Mouse (Mus musculus) heart, adult 2 months (tissue): ENCODE measurements at regions not wholly inside any gene's neighbourhood (a gene's known extent, or its start where the extent isn't known, plus 50 kb on each side); places are given as distances from the start of the nearest gene placed in this dataset.

ENCODE experiments used
- DNase-seq, 2 experiments: peaks; one replicate each; pipeline ENCODE4 v3.0.0; 2021
- H3K27ac ChIP-seq: fragments of 200-600 bp; 2 replicates; pipeline ENCODE4 v1.8.1; 2022
- H3K27me3 ChIP-seq: fragments of 200-500 bp; 2 replicates; pipeline ENCODE4 v1.6.1; 2012; ENCODE audit warnings: mild to moderate bottlenecking, low read length, inconsistent platforms, mixed read lengths; ENCODE audit not compliant: control insufficient read depth, insufficient read depth
- H3K36me3 ChIP-seq: fragments of 200-500 bp; 2 replicates; pipeline ENCODE4 v1.6.1; 2012; ENCODE audit warnings: low read length, inconsistent platforms; ENCODE audit not compliant: control insufficient read depth, insufficient read depth
- H3K4me1 ChIP-seq: fragments of 200-500 bp; 2 replicates; pipeline ENCODE4 v1.6.1; 2011; ENCODE audit warnings: low read length; ENCODE audit not compliant: control insufficient read depth, insufficient read depth
- H3K4me3 ChIP-seq: fragments of 200-600 bp; 2 replicates; pipeline ENCODE4 v1.8.1; 2022
- H3K79me2 ChIP-seq: fragments of 200-500 bp; replicated peaks from 2 replicates; pipeline ENCODE4 v1.6.1; 2012; ENCODE audit warnings: mild to moderate bottlenecking, inconsistent platforms, low read length, moderate library complexity, mixed read lengths; ENCODE audit not compliant: control insufficient read depth, insufficient read depth
- H3K9ac ChIP-seq: fragments of 200-500 bp; 2 replicates; pipeline ENCODE4 v1.6.1; 2012; ENCODE audit warnings: low read depth, mild to moderate bottlenecking, control low read depth, inconsistent platforms, low read length, mixed read lengths
- CTCF ChIP-seq: fragments of 200-600 bp; IDR thresholded peaks from 2 replicates; pipeline ENCODE4 v1.8.1; 2022; ENCODE audit warnings: antibody characterized with exemption, mild to moderate bottlenecking, moderate library complexity
- EP300 ChIP-seq: fragments of 200-500 bp; IDR thresholded peaks from 2 replicates; pipeline ENCODE4 v1.6.1; 2011; ENCODE audit warnings: low read depth, low read length, control low read depth; ENCODE audit not compliant: insufficient read depth
- POLR2A ChIP-seq: fragments of 200-500 bp; IDR thresholded peaks from 2 replicates; pipeline ENCODE4 v1.6.1; 2011; ENCODE audit warnings: mild to moderate bottlenecking, low read depth, low read length, control low read depth; ENCODE audit not compliant: insufficient read depth
- WGBS: fragments of 180-500 bp; shearing (Covaris S2); methylation state at CpG from one replicate; pipeline ENCODE4 v1.1.7; 2018; 5-methylcytosine and 5-hydroxymethylcytosine counted together
- intact Hi-C: fragments of 180-260 bp; cut with DNase I; formaldehyde crosslinking; loops from one replicate; pipeline ENCODE4 v1.15.1; 2025

DNA sequence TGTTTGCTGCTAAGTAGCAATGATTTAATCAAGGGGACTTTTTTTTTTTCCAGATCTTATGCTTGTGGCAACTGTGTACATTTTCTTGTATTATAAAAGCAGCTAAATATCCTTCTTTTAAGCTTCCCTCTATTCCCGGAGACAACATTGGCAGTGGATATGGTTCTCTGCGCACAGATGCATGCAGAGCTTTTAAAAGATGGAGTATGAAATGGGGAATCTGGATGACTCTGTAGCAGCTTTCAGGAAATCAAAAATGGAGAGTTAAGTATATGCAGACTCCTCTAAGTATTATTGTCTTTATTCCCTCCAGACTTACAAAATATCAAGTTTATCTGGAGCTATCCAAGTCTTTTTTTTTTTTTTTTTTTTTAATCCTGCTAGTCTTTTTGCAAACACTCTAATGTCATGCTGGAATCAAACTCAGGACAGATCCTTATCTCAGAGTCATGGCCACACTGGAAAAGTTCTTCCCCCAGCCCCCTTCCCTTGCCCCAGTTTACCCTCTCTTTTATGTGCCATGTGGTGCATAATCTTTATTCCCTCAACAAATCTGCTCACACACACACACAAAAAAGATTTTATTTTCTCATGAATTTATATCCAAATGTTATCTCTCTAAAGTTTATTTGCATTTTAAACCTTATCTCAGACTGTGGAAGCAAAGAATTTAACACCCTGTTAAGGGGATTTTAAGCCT lies 1080.3 kb upstream of the Cdh6 start:
- Histone ChIP-seq H3K9ac (no peak overlapping the region), H3K4me1 (no peaks in the 10 kb centered on the region), H3K27me3 (no peaks in the 10 kb centered on the region), H3K36me3 (no peaks in the 10 kb centered on the region), H3K4me3 (no peak overlapping the region), H3K27ac (no peak overlapping the region), H3K79me2 (no peaks in the 10 kb centered on the region)
- no peak for DNase-seq
- 87% methylated on average over 2 of the region's 2 CpGs for WGBS
- TF ChIP-seq CTCF (no peak), POLR2A (no peak), EP300 (no peak)
- intact Hi-C loops = no loop called here

DNA sequence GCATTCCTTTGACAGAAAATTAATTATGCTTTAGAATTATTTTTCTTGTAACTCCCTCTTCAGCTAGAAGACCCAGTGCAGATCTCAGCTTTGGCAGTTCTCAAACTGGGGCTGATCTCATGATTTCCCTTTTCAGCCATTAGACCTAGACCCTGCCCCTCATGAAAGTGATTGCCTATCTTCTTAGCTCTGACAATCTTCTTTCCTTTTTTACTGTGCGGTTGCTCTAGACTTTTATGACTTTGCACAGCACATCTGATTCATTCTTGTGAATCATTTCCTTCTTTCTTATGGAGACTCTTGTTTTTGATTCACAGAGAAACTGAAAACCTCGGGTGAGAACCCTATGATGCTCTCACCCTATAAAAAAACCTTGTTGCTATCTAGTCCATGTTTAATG lies 1078.3 kb upstream of the Cdh6 start:
- H3K4me1 ChIP-seq = no peaks in the 10 kb centered on the region
- DNase-seq = no peak
- WGBS = 47% methylated on average over 2 of the region's 2 CpGs

DNA sequence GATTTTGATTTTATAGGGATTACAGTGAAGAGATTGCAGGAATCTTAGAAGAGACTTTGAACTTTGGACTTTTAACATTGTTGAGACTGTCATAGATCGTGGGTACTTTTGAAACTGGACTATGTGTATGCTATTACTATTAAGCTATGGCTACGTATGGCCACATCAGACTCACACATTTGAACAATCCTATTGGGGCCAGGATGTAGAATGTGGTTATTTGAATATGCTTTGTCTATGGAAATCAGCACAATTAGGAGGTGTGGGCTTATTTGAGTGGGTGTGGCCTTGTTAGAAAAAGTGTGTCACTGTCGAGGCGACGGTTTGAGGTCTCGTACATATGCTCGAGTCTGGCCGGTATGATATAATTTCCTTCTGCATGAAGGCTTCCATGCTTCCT lies 1041.8 kb upstream of the Cdh6 start:
- Histone ChIP-seq H3K27ac (no peak overlapping the region), H3K36me3 (no peaks in the 10 kb centered on the region), H3K27me3 (no peaks in the 10 kb centered on the region), H3K4me1 (no peaks in the 10 kb centered on the region), H3K9ac (no peak overlapping the region), H3K79me2 (no peaks in the 10 kb centered on the region), H3K4me3 (no peak overlapping the region)
- intact Hi-C loops = no loop called here
- 89% methylated on average over 8 of the region's 8 CpGs for WGBS
- TF ChIP-seq EP300 = no peak
- TF ChIP-seq POLR2A = no peak
- TF ChIP-seq CTCF = no peak
- no peak for DNase-seq

More for the DNA sequence above, 1078.3 kb upstream of the Cdh6 start:
- Histone ChIP-seq H3K27ac (no peak overlapping the region), H3K9ac (no peak overlapping the region), H3K4me3 (no peak overlapping the region), H3K79me2 (no peaks in the 10 kb centered on the region), H3K36me3 (no peaks in the 10 kb centered on the region), H3K27me3 (no peaks in the 10 kb centered on the region)
- TF ChIP-seq POLR2A (no peak), EP300 (no peak), CTCF (no peak)
- intact Hi-C loops = no loop called here

DNA sequence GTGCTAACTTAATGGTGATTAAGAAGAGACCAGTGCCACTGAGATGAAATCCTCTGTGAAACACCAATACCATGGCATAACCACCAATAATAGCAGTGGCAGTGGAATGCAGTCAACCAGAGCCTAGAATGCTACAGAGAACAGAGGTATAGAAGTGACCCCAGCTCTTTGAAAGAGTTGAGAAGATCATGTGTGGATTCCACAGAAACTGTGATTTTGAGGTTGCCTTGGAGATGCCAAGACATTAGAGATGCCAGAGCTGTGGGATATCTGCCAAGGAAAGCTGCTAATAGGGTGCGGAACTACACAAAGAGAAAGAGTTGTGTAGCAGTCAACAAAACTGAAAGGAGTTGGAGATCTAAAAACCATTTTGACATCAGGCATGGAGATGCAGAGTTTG lies 1041.3 kb upstream of the Cdh6 start:
- Histone ChIP-seq H3K4me1 (no peaks in the 10 kb centered on the region), H3K36me3 (no peaks in the 10 kb centered on the region), H3K27ac (no peak overlapping the region), H3K9ac (no peak overlapping the region), H3K4me3 (no peak overlapping the region), H3K27me3 (no peaks in the 10 kb centered on the region), H3K79me2 (no peaks in the 10 kb centered on the region)
- WGBS = 81% methylated on average over 1 of the region's 1 CpGs
- intact Hi-C loops = no loop called here
- no peak for DNase-seq
- TF ChIP-seq CTCF (no peak), EP300 (no peak)

DNA sequence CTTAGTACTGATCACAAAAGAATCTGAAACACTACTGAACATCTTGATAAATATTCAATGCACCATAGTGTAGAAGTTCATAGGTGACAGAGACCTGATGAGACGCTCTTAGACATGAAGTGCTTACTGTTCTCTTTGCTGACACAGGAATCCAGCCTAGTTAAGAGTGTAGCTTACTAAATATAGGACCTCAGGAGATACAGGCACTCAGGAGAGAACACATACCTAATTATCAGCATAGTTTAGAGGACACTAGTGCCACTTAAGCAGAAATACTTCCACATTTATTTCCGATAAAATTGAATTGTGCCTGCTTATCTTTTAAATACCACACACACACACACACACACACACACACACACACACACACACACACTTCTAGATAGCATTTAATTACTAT lies 1004.0 kb upstream of the Cdh6 start:
- Histone ChIP-seq H3K27ac (no peak overlapping the region), H3K4me1 (no peaks in the 10 kb centered on the region), H3K79me2 (no peaks in the 10 kb centered on the region), H3K27me3 (no peaks in the 10 kb centered on the region), H3K9ac (no peak overlapping the region), H3K36me3 (no peaks in the 10 kb centered on the region), H3K4me3 (no peak overlapping the region)
- DNase-seq = no peak
- intact Hi-C loops = no loop called here
- TF ChIP-seq POLR2A = no peak
- no peak for TF ChIP-seq CTCF
- no peak for TF ChIP-seq EP300
- 45% methylated on average over 2 of the region's 2 CpGs for WGBS

- Histone ChIP-seq H3K36me3 (no peaks in the 10 kb centered on the region), H3K79me2 (no peaks in the 10 kb centered on the region), H3K9ac (no peak overlapping the region), H3K4me1 (no peaks in the 10 kb centered on the region), H3K27me3 (no peaks in the 10 kb centered on the region), H3K4me3 (no peak overlapping the region), H3K27ac (no peak overlapping the region)
- intact Hi-C loops = no loop called here
- peak; percentile 29 for TF ChIP-seq CTCF
- no peak for TF ChIP-seq EP300
- DNase-seq = no peak
These were observed 963.9 kb upstream of the Cdh6 start for GRCm38 (mm10) chr15:14137402-14137801.
